Mouse (Mus musculus) spleen, adult 2 months (tissue): Measurements from ENCODE around the gene Hist1h4f.

Experiments
- CTCF ChIP-seq: fragments of 200-500 bp; IDR thresholded peaks from 2 replicates; pipeline ENCODE4 v1.5.1; 2011; ENCODE audit warnings: mild to moderate bottlenecking, inconsistent platforms; ENCODE audit not compliant: insufficient read depth, insufficient read length, insufficient replicate concordance; ENCODE audit errors: extremely low read depth
- POLR2A ChIP-seq: fragments of 200-500 bp; IDR thresholded peaks from 2 replicates; pipeline ENCODE4 v1.6.1; 2011; ENCODE audit warnings: low read depth, low read length, inconsistent platforms

DNA sequence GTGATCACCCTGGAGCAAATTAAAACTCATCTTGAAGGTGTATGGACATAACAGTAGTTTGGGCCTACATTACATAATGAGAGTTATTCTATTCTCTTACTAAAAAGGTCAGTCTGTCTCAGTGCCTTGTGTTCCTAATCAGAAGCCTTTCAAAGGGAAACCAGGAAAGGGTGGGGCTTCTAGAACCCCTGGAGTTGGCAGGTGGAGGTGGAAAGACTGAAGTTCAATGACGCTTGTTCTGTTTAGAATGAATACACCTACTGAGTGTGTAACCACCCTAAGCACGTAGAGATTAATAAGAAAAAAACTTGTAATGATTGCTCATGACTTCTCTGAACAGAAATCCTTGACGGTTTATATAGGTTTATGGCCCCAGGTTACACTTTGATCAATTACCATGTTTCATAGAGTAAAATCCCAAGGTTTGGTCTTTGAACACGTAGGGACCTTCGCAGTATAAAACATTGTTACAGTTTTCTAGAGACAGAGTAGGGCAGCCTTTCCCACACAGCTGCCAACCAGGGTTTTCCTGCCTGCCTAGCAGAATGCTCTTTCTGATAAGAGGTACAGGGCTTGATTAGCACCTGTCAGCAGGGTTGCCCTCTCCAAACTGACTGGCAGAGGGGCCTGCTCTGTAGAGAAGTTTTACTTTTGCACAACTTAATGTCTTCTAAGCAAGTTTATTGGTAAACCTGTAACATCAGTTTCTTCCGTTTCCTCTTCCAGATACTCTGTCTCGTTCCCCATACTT, 44.3 kb upstream of the Hist1h4f start:
- TF ChIP-seq POLR2A (no peak), CTCF (no peak)
